Mouse (Mus musculus) liver, embryonic 16.5 days (tissue): ENCODE measurements around the gene Cdkn3. TPM values are rescaled to one million over a fixed set of nuclear protein-coding genes. Genes with fewer than 3 reads are reported as not detected.
"Not testable (repeated sequence)": the region's sequence is repeated elsewhere in the genome, so short reads cannot be mapped to it uniquely, and the experiment has no call there.

Source experiments
- ATAC-seq: fragments of 200-750 bp; cut with Nextera tagmentation; 2 replicates; pipeline ENCODE4 v1.8.0; 2017; ENCODE audit warnings: low read depth, mild to moderate bottlenecking, moderate number of reproducible peaks, moderate library complexity
- H3K27ac ChIP-seq: fragments of 300-500 bp; sonication (generic); 2 replicates; pipeline ENCODE4 v1.5.1; 2014; ENCODE audit warnings: mild to moderate bottlenecking, low read length
- H3K27me3 ChIP-seq: fragments of 300-500 bp; sonication (generic); 2 replicates; pipeline ENCODE4 v1.6.1; 2014; ENCODE audit warnings: low read depth, low read length, mixed read lengths; ENCODE audit not compliant: control insufficient read depth, insufficient read depth
- H3K36me3 ChIP-seq: fragments of 300-500 bp; sonication (generic); 2 replicates; pipeline ENCODE4 v1.6.1; 2014; ENCODE audit warnings: mild to moderate bottlenecking; ENCODE audit not compliant: control insufficient read depth, insufficient read depth
- H3K4me1 ChIP-seq: fragments of 300-500 bp; sonication (generic); 2 replicates; pipeline ENCODE4 v1.6.1; 2014; ENCODE audit warnings: low read depth, low read length, mixed read lengths; ENCODE audit not compliant: control insufficient read depth
- H3K4me2 ChIP-seq: fragments of 300-500 bp; sonication (generic); 2 replicates; pipeline ENCODE4 v1.6.1; 2014; ENCODE audit warnings: low read depth, low read length, mixed read lengths
- H3K4me3 ChIP-seq: fragments of 300-500 bp; sonication (generic); 2 replicates; pipeline ENCODE4 v1.5.1; 2014; ENCODE audit warnings: low read depth, mild to moderate bottlenecking, low read length
- H3K9ac ChIP-seq: fragments of 300-500 bp; sonication (generic); 2 replicates; pipeline ENCODE4 v1.6.1; 2014; ENCODE audit warnings: low read depth, low read length
- H3K9me3 ChIP-seq: fragments of 300-500 bp; sonication (generic); replicated peaks from 2 replicates; pipeline ENCODE4 v1.6.1; 2016; ENCODE audit warnings: low read length; ENCODE audit not compliant: control insufficient read depth
- WGBS: fragments of 180-500 bp; shearing (Covaris S2); extraction: QIAGEN DNeasy Blood & Tissue Kit; methylation state at CpG from one replicate; pipeline ENCODE4 v1.1.7; 2014; ENCODE audit not compliant: insufficient replicate concordance; 5-methylcytosine and 5-hydroxymethylcytosine counted together
- polyA plus RNA-seq: library from polyadenylated mRNA; unstranded; fragments of >200 nt; fragmentation: Nextera tagmentation; extraction: Ambion mirVana; gene quantifications from 2 replicates; pipeline ENCODE4 v1.2.1, GENCODE M21; 2015

Cdkn3 gene
- polyA plus RNA-seq, 1 experiment from 2014 or later = 97.9 TPM

GRCm38 (mm10) chr14:46816916-46817622, 56.7 kb downstream of the Cdkn3 start:
- WGBS = 76% methylated on average over 8 of the region's 8 CpGs
- no peak overlapping the region for H3K9ac ChIP-seq
- H3K4me3 ChIP-seq = no peak overlapping the region
- no peaks in the 10 kb centered on the region for H3K27me3 ChIP-seq
- H3K27ac ChIP-seq = 0 out of 2 replicates have a peak overlapping the region, but pooled peaks have one; percentile 39
- no peak for ATAC-seq
- peaks cover 12% of the 10 kb centered on the region for H3K36me3 ChIP-seq
- no peak overlapping the region for H3K4me2 ChIP-seq
- H3K9me3 ChIP-seq = no peaks in the 10 kb centered on the region
- H3K4me1 ChIP-seq = peaks cover 33% of the 10 kb centered on the region

GRCm38 (mm10) chr14:46818743-46819142, 58.4 kb downstream of the Cdkn3 start:
- peaks cover 5% of the 10 kb centered on the region for H3K36me3 ChIP-seq
- 85% methylated on average over 7 of the region's 7 CpGs for WGBS
- H3K9me3 ChIP-seq = no peaks in the 10 kb centered on the region
- no peak overlapping the region for H3K9ac ChIP-seq
- H3K4me2 ChIP-seq = no peak overlapping the region
- H3K4me3 ChIP-seq = no peak overlapping the region
- no peak overlapping the region for H3K27ac ChIP-seq
- H3K27me3 ChIP-seq = no peaks in the 10 kb centered on the region
- no peak for ATAC-seq
- peaks cover 35% of the 10 kb centered on the region for H3K4me1 ChIP-seq

GRCm38 (mm10) chr14:46819961-46820360, 59.6 kb downstream of the Cdkn3 start:
- not testable (repeated sequence) for H3K36me3 ChIP-seq, H3K4me3 ChIP-seq, ATAC-seq, H3K27ac ChIP-seq, H3K9me3 ChIP-seq, H3K27me3 ChIP-seq, H3K9ac ChIP-seq, H3K4me2 ChIP-seq
- peaks cover 35% of the 10 kb centered on the region for H3K4me1 ChIP-seq
- WGBS = 74% methylated on average over 5 of the region's 6 CpGs

Other genes starting within 250 kb of the Cdkn3 start
- 73.6 and 76.3 TPM in 2 replicates for gene Cnih1, start 27.9 kb downstream of the Cdkn3 start, polyA plus RNA-seq
- gene Gmfb, start 61.7 kb downstream of the Cdkn3 start, polyA plus RNA-seq = 22.5 and 24.2 TPM in 2 replicates
- 18.4 and 19.7 TPM in 2 replicates for gene Cgrrf1, start 71.6 kb downstream of the Cdkn3 start, polyA plus RNA-seq
- gene Samd4, start 122.3 kb downstream of the Cdkn3 start, polyA plus RNA-seq = 0.58 and 0.87 TPM in 2 replicates